Mouse (Mus musculus) brain, embryonic 14.5 days (tissue): ENCODE results near the gene Nrip1.

Experiments used
- CTCF ChIP-seq: fragments of 200-500 bp; IDR thresholded peaks from 2 replicates; pipeline ENCODE4 v1.5.1; 2012; ENCODE audit warnings: inconsistent platforms, mild to moderate bottlenecking, moderate library complexity, borderline replicate concordance; ENCODE audit not compliant: insufficient read depth, insufficient read length; ENCODE audit errors: extremely low read depth
- POLR2A ChIP-seq: fragments of 200-500 bp; IDR thresholded peaks from 2 replicates; pipeline ENCODE4 v1.6.1; 2012; ENCODE audit warnings: mild to moderate bottlenecking, inconsistent platforms, borderline replicate concordance; ENCODE audit not compliant: poor library complexity, insufficient read depth, insufficient read length, severe bottlenecking; ENCODE audit errors: extremely low read depth

- TF ChIP-seq CTCF (no peak), POLR2A (no peak)
These were observed 52.0 kb downstream of the Nrip1 start for GRCm38 (mm10) chr16:76321527-76322165.
